Mouse (Mus musculus) E14TG2a.4 (cell line): ENCODE measurements around the gene Als2cl.

Source experiments
- CTCF ChIP-seq: conservative IDR thresholded peaks from 2 replicates; pipeline ENCODE4 v1.5.1; 2014; ENCODE audit warnings: low read length
- NANOG ChIP-seq: IDR thresholded peaks from 2 replicates; pipeline ENCODE4 v1.6.1; 2014; ENCODE audit warnings: borderline replicate concordance, low read length, mixed read lengths
- POU5F1 ChIP-seq: IDR thresholded peaks from 2 replicates; pipeline ENCODE4 v1.6.1; 2014; ENCODE audit warnings: low read length, borderline replicate concordance

DNA sequence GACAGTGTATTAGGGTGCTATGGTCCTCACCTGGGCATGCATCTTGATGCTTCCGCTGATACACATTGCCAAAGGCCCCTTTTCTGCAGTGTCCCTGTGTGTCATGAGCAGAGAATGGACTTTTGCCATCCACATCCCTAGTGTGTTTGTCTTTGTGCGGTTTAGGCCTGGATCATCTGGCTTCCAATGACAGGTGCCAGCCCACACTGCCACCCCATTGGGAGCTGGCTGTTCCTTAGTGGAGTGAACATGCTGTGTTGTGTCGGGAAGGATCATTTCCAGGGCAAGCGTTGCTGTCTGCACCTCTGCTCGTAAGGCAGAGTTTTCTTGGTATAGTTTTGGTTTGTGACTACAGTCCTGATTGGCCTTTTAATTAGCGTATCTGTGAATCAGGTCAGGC, 21.5 kb downstream of the Als2cl start:
- no peak for TF ChIP-seq CTCF
- TF ChIP-seq POU5F1 = no peak
- no peak for TF ChIP-seq NANOG
